Mouse (Mus musculus) C2C12 (cell line): ENCODE data around the gene Gm29427. TPM values are rescaled to one million over a fixed set of nuclear protein-coding genes. Genes with fewer than 3 reads are reported as not detected.

Experiments
- H3K27me3 ChIP-seq: one replicate; pipeline ENCODE4 v1.6.1; 2011; ENCODE audit not compliant: control insufficient read depth, insufficient read depth, insufficient read length
- H3K36me3 ChIP-seq: one replicate; pipeline ENCODE4 v1.6.1; 2011; ENCODE audit not compliant: control insufficient read depth, insufficient read depth
- H3K4me3 ChIP-seq: one replicate; pipeline ENCODE4 v1.5.1; 2011; ENCODE audit warnings: mild to moderate bottlenecking, control low read depth; ENCODE audit not compliant: poor library complexity, insufficient read depth, severe bottlenecking
- H3K79me2 ChIP-seq: one replicate; pipeline ENCODE4 v1.6.1; 2011; ENCODE audit not compliant: control insufficient read depth, insufficient read depth
- H3K79me3 ChIP-seq: one replicate; pipeline ENCODE4 v1.6.1; 2011; ENCODE audit warnings: low read depth, control low read depth
- H3ac ChIP-seq: one replicate; pipeline ENCODE3; 2011; ENCODE audit warnings: low read depth; ENCODE audit not compliant: control insufficient read depth, insufficient read length
- CEBPB ChIP-seq: IDR thresholded peaks from one replicate; pipeline ENCODE4 v1.6.1; 2011; ENCODE audit warnings: low read depth, mild to moderate bottlenecking, control low read depth, moderate library complexity
- CTCF ChIP-seq: IDR thresholded peaks from one replicate; pipeline ENCODE4 v1.5.1; 2011; ENCODE audit not compliant: control insufficient read depth, insufficient read depth, insufficient read length
- FOSL1 ChIP-seq: IDR thresholded peaks from one replicate; pipeline ENCODE4 v1.8.0; 2011; ENCODE audit warnings: mild to moderate bottlenecking, low read length; ENCODE audit not compliant: poor library complexity, insufficient read depth, severe bottlenecking
- MAX ChIP-seq: IDR thresholded peaks from one replicate; pipeline ENCODE4 v1.6.1; 2011; ENCODE audit warnings: mild to moderate bottlenecking, control low read depth
- MYOD1 ChIP-seq: IDR thresholded peaks from one replicate; pipeline ENCODE4 v1.6.1; 2011; ENCODE audit warnings: low read depth; ENCODE audit not compliant: control insufficient read depth, insufficient read length
- MYOG ChIP-seq: IDR thresholded peaks from one replicate; pipeline ENCODE4 v1.6.1; 2011; ENCODE audit not compliant: control insufficient read depth, insufficient read length; ENCODE audit errors: extremely low read depth
- USF1 ChIP-seq: IDR thresholded peaks from one replicate; pipeline ENCODE4 v1.6.1; 2011; ENCODE audit warnings: low read depth, mild to moderate bottlenecking, control low read depth, moderate library complexity
- long read RNA-seq, 2 experiments: library from polyadenylated mRNA; unstranded; transcript quantifications; one replicate each; pipeline ENCODE4 v2.0.0; 2019 to 2020
- polyA plus RNA-seq: library from polyadenylated mRNA; unstranded; fragments of >200 nt; fragmentation: generic; extraction: Trizol; gene quantifications from one replicate; pipeline ENCODE4 v1.2.1, GENCODE M21; 2012; ENCODE audit warnings: missing spikeins

Gm29427 gene
- not detected for polyA plus RNA-seq
- long read RNA-seq, experiment 1, result 0 reads
- long read RNA-seq, experiment 2, result 0 reads

GRCm38 (mm10) chr1:130715561-130716217 lies at the start of gene Gm29427:
Gm29427 (minus strand) TSS chr1:130715799.
- TF ChIP-seq USF1, result peak; percentile 95
- TF ChIP-seq FOSL1, result no peak
- H3K4me3 ChIP-seq, result peak within 1 kb of the TSS; percentile 88
- peaks cover 47% of the 10 kb centered on the region for H3K79me2 ChIP-seq
- H3K27me3 ChIP-seq, result no peaks in the 10 kb centered on the region
- H3K79me3 ChIP-seq, result peaks cover 33% of the 10 kb centered on the region
- H3K36me3 ChIP-seq, result peaks cover 16% of the 10 kb centered on the region
- H3ac ChIP-seq, result peak within 1 kb of the TSS; percentile 80

- Histone ChIP-seq H3ac (no peak overlapping the region), H3K79me2 (no peaks in the 10 kb centered on the region), H3K4me3 (no peak overlapping the region), H3K79me3 (no peaks in the 10 kb centered on the region), H3K27me3 (no peaks in the 10 kb centered on the region), H3K36me3 (no peaks in the 10 kb centered on the region)
- TF ChIP-seq USF1 (no peak), MYOG (no peak), MYOD1 (no peak), CEBPB (no peak), MAX (no peak), CTCF (no peak), FOSL1 (no peak)
Observed at GRCm38 (mm10) chr1:130764027-130764461, 48.4 kb upstream of the Gm29427 start.

GRCm38 (mm10) chr1:130762045-130762760 lies 46.6 kb upstream of the Gm29427 start:
- H3K79me2 ChIP-seq, result no peaks in the 10 kb centered on the region
- TF ChIP-seq CEBPB, result no peak
- TF ChIP-seq MYOD1, result no peak
- no peak for TF ChIP-seq USF1
- TF ChIP-seq MYOG, result no peak
- TF ChIP-seq MAX, result no peak
- TF ChIP-seq CTCF, result no peak
- no peak for TF ChIP-seq FOSL1
- H3K36me3 ChIP-seq, result no peaks in the 10 kb centered on the region

DNA sequence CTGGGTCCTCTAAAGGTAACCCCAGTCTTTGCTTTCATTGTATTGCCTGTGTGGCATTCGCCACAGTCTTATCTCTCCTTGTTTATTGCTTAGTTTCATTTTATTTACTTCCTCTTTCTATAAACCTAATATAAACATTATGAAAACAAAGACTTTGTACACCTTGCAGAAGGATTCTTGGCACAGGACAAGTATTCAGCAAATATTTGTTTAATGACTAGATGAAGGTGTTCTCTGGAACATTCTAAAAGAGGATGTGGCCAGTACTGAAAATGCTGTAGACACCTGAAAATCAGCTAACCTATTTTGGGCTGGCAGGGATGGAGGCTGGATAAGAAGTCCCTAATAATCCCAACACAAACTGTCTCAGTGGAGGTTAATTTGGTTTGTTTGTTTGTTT lies 46.0 kb upstream of the Gm29427 start:
- no peaks in the 10 kb centered on the region for H3K79me2 ChIP-seq
- H3K36me3 ChIP-seq, result no peaks in the 10 kb centered on the region
- H3K79me3 ChIP-seq, result no peaks in the 10 kb centered on the region
- no peaks in the 10 kb centered on the region for H3K27me3 ChIP-seq
- no peak overlapping the region for H3ac ChIP-seq
- TF ChIP-seq MYOD1 (no peak), CEBPB (no peak), CTCF (no peak), FOSL1 (no peak), MAX (no peak), MYOG (no peak)
- H3K4me3 ChIP-seq, result no peak overlapping the region

More at GRCm38 (mm10) chr1:130762045-130762760, 46.6 kb upstream of the Gm29427 start:
- no peak overlapping the region for H3ac ChIP-seq
- H3K27me3 ChIP-seq, result no peaks in the 10 kb centered on the region
- H3K4me3 ChIP-seq, result no peak overlapping the region
- H3K79me3 ChIP-seq, result no peaks in the 10 kb centered on the region

GRCm38 (mm10) chr1:130759689-130760088 lies 44.1 kb upstream of the Gm29427 start:
- H3K27me3 ChIP-seq, result no peaks in the 10 kb centered on the region
- no peaks in the 10 kb centered on the region for H3K36me3 ChIP-seq
- TF ChIP-seq CTCF (no peak), CEBPB (no peak), USF1 (no peak)
- no peaks in the 10 kb centered on the region for H3K79me2 ChIP-seq
- no peaks in the 10 kb centered on the region for H3K79me3 ChIP-seq
- H3K4me3 ChIP-seq, result no peak overlapping the region
- no peak overlapping the region for H3ac ChIP-seq

DNA sequence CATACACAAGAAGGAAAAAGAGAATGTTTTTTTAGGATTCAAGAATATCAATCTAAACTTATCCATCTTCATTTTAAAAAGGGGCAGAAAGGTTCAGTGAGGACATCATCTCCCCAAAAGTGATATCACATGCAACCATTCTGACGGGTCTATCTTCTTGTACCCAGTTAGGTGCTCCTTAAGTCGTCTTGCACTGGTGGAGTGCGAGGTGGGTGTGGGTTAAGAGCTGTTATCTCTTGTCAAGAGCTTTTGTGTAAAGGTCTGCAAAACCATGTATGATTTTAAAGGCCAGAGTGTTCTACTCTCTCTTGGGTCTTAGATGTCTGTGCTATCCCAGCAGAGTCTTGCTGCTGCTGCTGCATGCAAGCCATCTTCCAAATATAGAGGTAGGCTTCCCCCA lies 31.2 kb upstream of the Gm29427 start:
- no peak overlapping the region for H3K4me3 ChIP-seq
- no peaks in the 10 kb centered on the region for H3K27me3 ChIP-seq
- no peaks in the 10 kb centered on the region for H3K79me3 ChIP-seq
- no peaks in the 10 kb centered on the region for H3K36me3 ChIP-seq
- H3K79me2 ChIP-seq, result no peaks in the 10 kb centered on the region
- H3ac ChIP-seq, result no peak overlapping the region
- TF ChIP-seq MYOG (no peak), CEBPB (no peak), MYOD1 (no peak), FOSL1 (no peak), USF1 (no peak), MAX (no peak), CTCF (no peak)
